Mouse (Mus musculus) forebrain, embryonic 12.5 days (tissue): ENCODE measurements around the gene Ccnd3. TPM values are rescaled to one million over a fixed set of nuclear protein-coding genes. Genes with fewer than 3 reads are reported as not detected.

Experiments used
- ATAC-seq: fragments of 200-750 bp; cut with Nextera tagmentation; 2 replicates; pipeline ENCODE4 v1.8.0; 2017; ENCODE audit warnings: moderate TSS enrichment; ENCODE audit not compliant: low FRiP score
- H3K27ac ChIP-seq: fragments of 300-500 bp; sonication (generic); 2 replicates; pipeline ENCODE4 v1.5.1; 2016; ENCODE audit warnings: mild to moderate bottlenecking
- H3K27me3 ChIP-seq: fragments of 300-500 bp; sonication (generic); 2 replicates; pipeline ENCODE4 v1.6.1; 2016; ENCODE audit warnings: mild to moderate bottlenecking
- H3K36me3 ChIP-seq: fragments of 300-500 bp; sonication (generic); replicated peaks from 2 replicates; pipeline ENCODE4 v1.6.1; 2016; ENCODE audit warnings: mild to moderate bottlenecking
- H3K4me1 ChIP-seq: fragments of 300-500 bp; sonication (generic); 2 replicates; pipeline ENCODE4 v1.6.1; 2016
- H3K4me2 ChIP-seq: fragments of 300-500 bp; sonication (generic); 2 replicates; pipeline ENCODE4 v1.6.1; 2016; ENCODE audit warnings: mild to moderate bottlenecking, moderate library complexity
- H3K4me3 ChIP-seq: fragments of 300-500 bp; sonication (generic); replicated peaks from 2 replicates; pipeline ENCODE4 v1.5.1; 2016; ENCODE audit warnings: mild to moderate bottlenecking
- H3K9ac ChIP-seq: fragments of 300-500 bp; sonication (generic); 2 replicates; pipeline ENCODE4 v1.6.1; 2016; ENCODE audit warnings: mild to moderate bottlenecking
- H3K9me3 ChIP-seq: fragments of 300-500 bp; sonication (generic); 2 replicates; pipeline ENCODE4 v1.6.1; 2016
- WGBS: fragments of 180-500 bp; shearing (Covaris S2); methylation state at CpG from one replicate; pipeline ENCODE4 v1.1.7; 2016; 5-methylcytosine and 5-hydroxymethylcytosine counted together
- polyA plus RNA-seq: library from polyadenylated mRNA; unstranded; fragments of >200 nt; fragmentation: Nextera tagmentation; extraction: Ambion mirVana; gene quantifications from 2 replicates; pipeline ENCODE4 v1.2.1, GENCODE M21; 2016

Gene Ccnd3
- polyA plus RNA-seq, 1 experiment from 2014 or later, result 137 TPM

DNA sequence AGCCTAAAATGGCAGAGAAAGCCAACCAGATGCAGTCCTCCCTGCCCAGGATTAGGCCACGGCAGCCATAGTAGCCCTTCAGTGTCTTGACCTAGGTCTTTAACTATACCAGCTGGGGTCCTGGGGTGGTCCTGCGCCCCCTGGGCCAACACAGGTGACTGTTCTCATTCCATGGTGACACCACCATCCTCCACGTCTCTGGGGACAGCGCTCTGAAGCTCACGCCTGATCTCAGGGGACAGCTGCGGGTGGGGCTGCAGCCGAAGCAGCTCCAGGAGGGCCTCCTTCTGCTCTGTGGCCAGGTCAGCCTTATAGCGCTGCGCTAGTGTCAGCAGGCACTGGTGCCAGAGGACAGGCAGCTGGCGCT is 96.5 kb downstream of the Ccnd3 start:
- Histone ChIP-seq H3K36me3 (peaks cover 75% of the 10 kb centered on the region), H3K9ac (no peak overlapping the region), H3K4me3 (no peak overlapping the region), H3K4me2 (no peak overlapping the region), H3K9me3 (no peaks in the 10 kb centered on the region), H3K4me1 (peaks cover 20% of the 10 kb centered on the region), H3K27ac (no peak overlapping the region), H3K27me3 (no peaks in the 10 kb centered on the region)
- no peak for ATAC-seq
- WGBS, result 92% methylated on average over 10 of the region's 10 CpGs

DNA sequence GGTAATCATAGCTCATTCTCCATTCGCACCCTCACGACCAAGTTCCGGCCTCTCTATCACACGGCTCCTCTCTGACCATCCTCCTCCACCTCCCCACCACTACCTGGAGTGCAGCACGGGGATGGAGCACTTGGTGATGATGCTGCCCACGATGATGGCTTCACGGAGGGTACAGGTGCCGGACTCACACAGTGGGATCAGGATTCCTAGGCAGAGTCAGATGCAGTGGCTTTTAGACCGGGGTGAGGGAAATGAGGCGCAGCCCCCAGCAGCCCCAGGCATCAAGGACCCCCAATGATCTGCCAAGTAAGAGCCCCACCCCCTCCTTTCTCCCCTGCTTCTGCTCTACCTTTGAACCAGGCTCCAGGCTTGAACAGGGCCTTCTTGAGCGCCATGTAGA is 97.4 kb downstream of the Ccnd3 start:
- H3K4me1 ChIP-seq, result peaks cover 11% of the 10 kb centered on the region
- no peaks in the 10 kb centered on the region for H3K9me3 ChIP-seq
- H3K27ac ChIP-seq, result no peak overlapping the region
- no peak for ATAC-seq
- H3K9ac ChIP-seq, result no peak overlapping the region
- H3K36me3 ChIP-seq, result peaks cover 83% of the 10 kb centered on the region
- 94% methylated on average over 11 of the region's 11 CpGs for WGBS
- no peak overlapping the region for H3K4me3 ChIP-seq
- H3K4me2 ChIP-seq, result no peak overlapping the region
- H3K27me3 ChIP-seq, result no peaks in the 10 kb centered on the region

DNA sequence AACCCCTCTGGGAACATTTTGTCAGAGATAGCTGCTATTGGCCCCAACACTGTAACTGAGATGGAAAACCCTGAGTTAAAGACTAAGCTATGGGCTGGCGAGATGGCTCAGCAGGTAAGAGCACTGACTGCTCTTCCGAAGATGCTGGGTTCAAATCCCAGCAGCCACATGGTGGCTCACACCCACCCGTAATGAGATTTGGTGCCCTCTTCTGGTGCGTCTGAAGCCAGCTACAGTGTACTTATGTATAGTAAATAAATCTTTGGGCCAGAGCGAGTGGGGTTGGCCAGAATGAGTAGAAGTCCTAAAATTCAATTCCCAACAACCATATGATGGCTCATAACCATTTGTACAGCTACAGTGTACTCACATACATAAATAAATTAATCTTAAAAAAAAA is 101.4 kb downstream of the Ccnd3 start:
- Histone ChIP-seq H3K27ac (no peak overlapping the region), H3K9me3 (no peaks in the 10 kb centered on the region), H3K4me1 (peaks cover 9% of the 10 kb centered on the region), H3K4me2 (no peak overlapping the region), H3K9ac (no peak overlapping the region), H3K27me3 (no peaks in the 10 kb centered on the region), H3K4me3 (no peak overlapping the region), H3K36me3 (peaks cover 61% of the 10 kb centered on the region)
- 77% methylated on average over 5 of the region's 5 CpGs for WGBS
- ATAC-seq, result no peak

DNA sequence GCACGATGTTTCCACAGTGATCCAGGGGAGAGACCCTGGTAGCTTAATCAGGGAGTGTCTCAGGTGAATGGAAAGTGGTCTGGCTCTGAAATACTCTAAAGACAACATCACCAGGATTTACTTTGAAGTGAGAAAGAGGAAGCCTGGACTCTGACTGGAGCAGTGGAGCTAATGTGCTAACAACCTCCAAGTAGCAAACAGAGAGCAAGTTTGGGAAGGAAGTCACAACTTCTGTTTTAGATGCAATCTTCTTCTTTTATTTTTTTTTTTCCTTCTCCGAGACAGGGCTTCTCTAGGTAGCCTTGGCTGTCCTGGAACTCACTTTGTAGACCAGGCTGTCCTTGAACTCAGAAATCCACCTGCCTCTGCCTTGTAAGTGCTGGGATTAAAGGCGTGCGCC is 104.3 kb downstream of the Ccnd3 start:
- H3K9ac ChIP-seq, result no peak overlapping the region
- peaks cover 41% of the 10 kb centered on the region for H3K36me3 ChIP-seq
- no peak overlapping the region for H3K27ac ChIP-seq
- no peak for ATAC-seq
- 94% methylated on average over 4 of the region's 4 CpGs for WGBS
- H3K27me3 ChIP-seq, result no peaks in the 10 kb centered on the region
- H3K4me3 ChIP-seq, result no peak overlapping the region
- H3K9me3 ChIP-seq, result no peaks in the 10 kb centered on the region
- H3K4me1 ChIP-seq, result peaks cover 21% of the 10 kb centered on the region
- no peak overlapping the region for H3K4me2 ChIP-seq

DNA sequence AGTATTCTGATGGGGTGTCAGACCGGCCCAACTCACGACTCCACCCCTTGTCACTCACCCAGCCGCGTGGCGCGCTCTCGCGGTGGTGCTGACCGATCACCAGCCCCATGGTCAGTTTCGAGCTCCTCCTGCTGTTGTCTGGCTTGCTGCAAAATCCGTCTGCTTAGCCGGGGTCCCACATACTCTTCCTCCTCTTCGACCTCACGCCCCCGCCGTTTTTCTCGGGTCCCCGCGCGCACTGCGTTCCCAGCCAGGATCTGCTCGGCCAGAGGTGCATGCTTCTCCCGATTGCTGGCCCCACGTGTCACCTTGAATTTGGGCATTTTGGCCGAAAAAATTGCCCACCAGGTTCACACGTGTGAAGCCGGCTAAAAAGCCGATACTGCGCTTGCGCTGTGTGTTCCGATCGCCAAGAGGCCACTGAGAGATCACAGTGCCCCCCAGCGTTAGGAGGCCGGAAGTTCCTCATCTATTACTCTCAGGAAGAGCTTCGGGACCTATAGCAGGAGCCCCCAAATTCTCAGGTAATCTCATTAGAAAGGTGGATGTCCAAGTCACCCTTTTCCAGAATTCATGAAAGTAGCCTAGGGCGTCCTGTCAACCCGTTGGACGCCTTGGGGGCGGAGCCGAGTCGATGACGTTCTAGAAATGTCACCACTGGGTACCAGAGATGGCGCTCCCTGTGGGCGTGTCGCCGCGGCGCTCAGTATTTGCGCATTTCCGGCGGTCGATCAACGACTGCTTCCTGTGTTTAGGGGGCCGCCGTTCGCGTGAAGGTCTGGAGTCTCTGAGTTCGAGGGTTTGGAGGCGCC is 106.2 kb downstream of the Ccnd3 start, which contains the start of the genes Bysl, Med20 and Gm20517:
Gene Bysl, minus strand, starts transcription at position 644 of the 812 bp plus-strand sequence.
Gene Med20, plus strand, starts transcription at position 734 of the 812 bp plus-strand sequence.
Gene Gm20517, plus strand, starts transcription at position 741 of the 812 bp plus-strand sequence.
- Histone ChIP-seq H3K4me2 (peak within 1 kb of the TSS; percentile 93), H3K9ac (peak within 1 kb of the TSS; percentile 77), H3K27ac (peak within 1 kb of the TSS; percentile 65), H3K9me3 (no peaks in the 10 kb centered on the region), H3K27me3 (no peaks in the 10 kb centered on the region), H3K4me3 (peak within 1 kb of the TSS; percentile 83), H3K36me3 (peaks cover 34% of the 10 kb centered on the region), H3K4me1 (peaks cover 21% of the 10 kb centered on the region)
- ATAC-seq, result peak; percentile 97
- under 1% methylated on average over 59 of the region's 59 CpGs for WGBS

DNA sequence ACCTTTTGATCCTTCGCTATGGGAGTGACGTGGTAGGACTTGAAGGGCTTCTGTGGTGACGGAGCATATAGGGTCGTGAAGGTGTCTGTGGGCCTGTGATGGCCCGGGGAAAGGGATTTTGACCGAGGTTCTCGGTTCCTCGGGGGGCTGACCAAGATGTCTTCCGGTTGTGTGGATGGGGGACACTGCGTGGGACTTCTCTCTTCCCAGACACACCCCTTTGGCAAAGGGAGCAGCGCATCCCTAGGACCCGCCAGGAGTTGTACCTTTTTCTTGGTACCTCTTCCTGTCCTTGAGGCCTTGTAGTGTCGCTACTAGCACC is 106.8 kb downstream of the Ccnd3 start:
- Histone ChIP-seq H3K9ac (peak overlapping the region; percentile 77), H3K27ac (peak overlapping the region; percentile 36; the same call in 1 of the 2 replicates)

DNA sequence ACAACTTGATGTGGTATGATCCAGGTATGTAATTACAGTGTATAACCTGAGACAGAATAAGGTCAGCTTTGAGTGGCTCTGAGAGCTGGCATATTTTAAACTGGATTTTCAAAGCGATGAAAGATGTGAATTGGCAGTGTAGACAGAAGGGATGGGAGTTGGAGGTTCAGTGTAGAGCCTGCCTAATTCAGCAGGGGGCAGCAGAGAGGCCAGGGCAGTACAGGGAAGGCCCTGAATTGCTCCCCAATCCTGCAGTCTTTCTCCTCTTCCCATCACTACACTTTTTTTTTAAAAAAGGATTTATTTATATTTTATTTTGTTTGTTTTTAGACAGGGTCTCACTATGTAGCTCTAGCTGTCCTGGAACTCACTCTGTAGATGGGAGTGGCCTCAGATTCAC is 109.2 kb downstream of the Ccnd3 start:
- Histone ChIP-seq H3K4me1 (peaks cover 21% of the 10 kb centered on the region), H3K4me3 (no peak overlapping the region), H3K27me3 (no peaks in the 10 kb centered on the region), H3K4me2 (no peak overlapping the region), H3K9me3 (no peaks in the 10 kb centered on the region), H3K36me3 (peaks cover 31% of the 10 kb centered on the region), H3K9ac (no peak overlapping the region), H3K27ac (no peak overlapping the region)
- ATAC-seq, result no peak
- 84% methylated on average over 1 of the region's 1 CpGs for WGBS

More for the DNA sequence above, 106.8 kb downstream of the Ccnd3 start:
- Histone ChIP-seq H3K9me3 (no peaks in the 10 kb centered on the region), H3K4me3 (peak overlapping the region; percentile 83), H3K27me3 (no peaks in the 10 kb centered on the region), H3K36me3 (peaks cover 31% of the 10 kb centered on the region), H3K4me2 (peak overlapping the region; percentile 93), H3K4me1 (peaks cover 21% of the 10 kb centered on the region)
- under 1% methylated on average over 13 of the region's 13 CpGs for whole genome bisulfite sequencing
- no peak for ATAC-seq

DNA sequence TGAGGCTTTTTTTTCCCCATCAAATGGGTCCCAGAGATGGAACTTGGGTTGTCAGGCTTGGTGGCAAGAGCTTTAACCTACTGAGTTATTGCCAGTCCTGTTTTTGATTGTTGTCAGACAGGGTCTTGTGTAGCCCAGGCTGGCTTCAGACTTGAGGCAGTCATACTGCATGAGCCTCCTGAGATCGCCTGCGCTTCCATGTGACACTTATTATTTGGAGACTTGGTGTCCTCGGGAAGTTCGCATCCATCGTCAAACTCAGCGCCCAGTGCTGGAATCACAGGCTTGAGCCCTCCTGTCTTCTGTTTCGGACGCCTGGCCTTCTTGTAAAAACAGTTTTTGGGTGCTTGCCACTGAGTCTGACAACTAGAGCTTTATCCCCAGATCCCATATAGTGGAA is 111.3 kb downstream of the Ccnd3 start:
- ATAC-seq, result no peak
- Histone ChIP-seq H3K9me3 (no peaks in the 10 kb centered on the region), H3K4me2 (no peak overlapping the region), H3K4me1 (peaks cover 13% of the 10 kb centered on the region), H3K4me3 (no peak overlapping the region), H3K9ac (no peak overlapping the region), H3K27me3 (no peaks in the 10 kb centered on the region), H3K27ac (no peak overlapping the region), H3K36me3 (peaks cover 40% of the 10 kb centered on the region)
- WGBS, result 95% methylated on average over 8 of the region's 8 CpGs

DNA sequence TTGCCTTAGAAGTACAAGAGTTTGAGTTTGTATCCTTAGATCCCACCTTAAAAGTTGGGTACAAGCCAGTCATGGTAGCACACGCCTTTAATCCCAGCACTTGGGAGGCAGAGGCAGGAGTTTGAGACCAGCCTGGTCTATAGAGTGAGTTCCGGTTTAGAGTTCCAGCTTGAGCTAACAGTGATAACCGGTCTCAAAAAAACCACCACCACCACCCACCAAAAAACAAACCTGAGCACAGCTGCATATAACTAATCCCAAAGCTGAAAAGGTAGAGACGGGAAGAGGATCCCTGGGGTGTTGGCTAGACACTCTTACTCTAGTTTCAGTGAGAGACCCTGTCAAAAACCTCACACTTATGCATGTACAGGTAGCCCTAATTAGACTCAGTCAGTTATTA is 111.8 kb downstream of the Ccnd3 start:
- 90% methylated on average over 4 of the region's 4 CpGs for WGBS

DNA sequence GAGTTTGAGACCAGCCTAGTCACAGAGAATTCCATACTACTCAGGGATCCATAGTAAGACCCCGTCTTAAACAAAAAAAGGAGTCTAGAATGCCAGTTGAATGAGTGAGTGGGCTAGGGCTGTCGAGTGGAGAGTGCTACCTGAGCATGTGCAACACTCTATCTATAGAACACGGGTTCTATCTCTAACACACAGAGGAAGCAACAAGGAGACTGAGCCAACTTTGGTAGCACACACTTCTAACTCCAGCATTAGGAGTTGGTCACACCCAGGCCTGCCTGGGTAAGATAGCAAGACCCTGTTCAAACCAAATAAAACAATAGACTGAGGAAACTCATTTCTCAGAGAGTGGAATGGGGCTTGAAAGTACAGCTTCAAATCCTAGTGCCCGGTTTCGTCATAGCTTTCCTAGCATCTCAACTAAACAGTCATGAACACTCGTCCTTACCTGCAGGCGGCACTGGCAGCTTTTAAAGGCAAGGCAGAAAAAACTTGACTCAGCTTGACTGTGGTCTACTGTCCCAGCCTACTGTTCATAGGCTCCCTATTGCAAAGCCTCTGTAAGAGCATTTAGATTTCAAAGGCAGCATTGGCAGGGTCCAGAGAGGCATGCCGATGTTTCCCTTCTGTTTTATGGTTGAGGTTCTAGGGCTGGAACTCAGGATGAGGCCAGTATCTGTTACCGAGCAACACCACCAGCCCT is 112.9 kb downstream of the Ccnd3 start:
- peaks cover 57% of the 10 kb centered on the region for H3K36me3 ChIP-seq
- no peak overlapping the region for H3K27ac ChIP-seq
- no peak for ATAC-seq
- H3K4me3 ChIP-seq, result no peak overlapping the region
- H3K4me1 ChIP-seq, result peaks cover 3% of the 10 kb centered on the region
- H3K4me2 ChIP-seq, result no peak overlapping the region
- no peaks in the 10 kb centered on the region for H3K27me3 ChIP-seq
- WGBS, result 91% methylated on average over 9 of the region's 9 CpGs
- H3K9me3 ChIP-seq, result no peaks in the 10 kb centered on the region
- no peak overlapping the region for H3K9ac ChIP-seq

More for the DNA sequence above, 111.8 kb downstream of the Ccnd3 start:
- no peaks in the 10 kb centered on the region for H3K9me3 ChIP-seq
- H3K27me3 ChIP-seq, result no peaks in the 10 kb centered on the region
- H3K4me2 ChIP-seq, result no peak overlapping the region
- no peak overlapping the region for H3K27ac ChIP-seq
- no peak overlapping the region for H3K9ac ChIP-seq
- peaks cover 46% of the 10 kb centered on the region for H3K36me3 ChIP-seq
- H3K4me3 ChIP-seq, result no peak overlapping the region
- H3K4me1 ChIP-seq, result peaks cover 13% of the 10 kb centered on the region
- ATAC-seq, result no peak

DNA sequence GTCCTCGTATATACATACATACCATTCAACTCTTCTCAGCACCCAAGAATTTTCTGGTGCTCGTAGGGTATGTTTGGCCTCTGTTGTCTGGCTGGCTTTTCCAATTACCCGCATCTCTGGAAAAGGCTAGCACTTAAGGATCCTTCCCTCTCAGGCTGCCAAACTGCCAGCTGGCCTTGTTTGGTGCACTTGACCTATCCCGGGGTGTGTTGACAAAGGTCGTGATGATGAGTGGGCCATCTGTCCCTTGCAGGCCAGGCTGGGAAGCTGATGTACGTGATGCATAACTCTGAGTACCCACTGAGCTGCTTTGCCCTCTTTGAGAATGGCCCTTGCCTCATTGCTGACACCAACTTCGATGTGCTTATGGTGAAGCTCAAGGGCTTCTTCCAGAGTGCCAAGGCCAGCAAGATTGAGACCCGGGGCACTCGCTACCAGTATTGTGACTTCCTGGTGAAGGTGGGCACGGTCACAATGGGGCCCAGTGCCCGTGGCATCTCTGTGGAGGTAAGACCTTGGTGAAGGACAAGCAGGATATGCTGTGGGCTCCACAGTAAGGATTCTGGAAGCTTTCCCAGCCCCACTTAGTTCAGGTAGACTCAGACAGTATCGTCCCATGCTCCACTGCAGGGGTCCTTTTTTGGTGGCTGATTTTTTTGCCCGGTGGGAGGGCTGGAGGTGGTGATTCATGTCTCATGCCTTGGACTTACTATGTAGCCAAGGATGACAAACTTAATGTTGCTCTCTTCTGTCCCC is 113.9 kb downstream of the Ccnd3 start:
- 92% methylated on average over 13 of the region's 13 CpGs for WGBS

DNA sequence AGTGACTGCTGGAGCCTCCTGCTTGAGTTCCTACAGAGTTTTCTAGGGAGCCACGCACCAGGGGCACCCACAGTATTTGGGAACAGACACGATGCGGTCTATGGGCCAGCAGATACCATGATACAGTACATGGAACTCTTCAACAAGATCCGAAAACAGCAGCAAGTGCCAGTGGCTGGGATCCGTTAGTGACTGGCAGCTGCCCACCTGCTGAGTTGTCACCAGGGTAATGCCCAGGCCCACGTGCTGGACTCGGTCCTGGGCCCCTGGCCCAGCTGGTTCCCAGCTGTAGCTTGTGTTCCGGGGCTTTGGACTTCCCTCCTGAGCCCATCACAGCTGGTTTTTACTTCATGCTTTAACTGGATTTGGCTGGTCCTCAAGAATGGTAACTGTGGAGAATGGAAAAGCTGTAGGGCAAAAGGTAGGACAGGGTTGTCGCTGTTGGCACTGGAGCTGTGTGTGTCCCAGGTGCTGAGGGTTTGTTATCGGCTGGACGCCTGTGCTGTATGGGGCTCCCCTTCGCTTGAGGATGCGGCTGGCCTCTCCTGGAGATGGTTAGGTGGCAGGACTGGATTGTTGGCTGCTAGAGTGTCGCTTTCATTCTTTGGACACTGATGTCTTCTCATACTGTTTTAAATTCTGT is 118.2 kb downstream of the Ccnd3 start:
- no peak overlapping the region for H3K27ac ChIP-seq
- no peaks in the 10 kb centered on the region for H3K9me3 ChIP-seq
- no peaks in the 10 kb centered on the region for H3K27me3 ChIP-seq
- no peak overlapping the region for H3K4me3 ChIP-seq
- no peak overlapping the region for H3K4me2 ChIP-seq
- 95% methylated on average over 14 of the region's 14 CpGs for WGBS
- no peak for ATAC-seq
- H3K4me1 ChIP-seq, result peaks cover 2% of the 10 kb centered on the region; the same call in 1 of the 2 replicates
- no peak overlapping the region for H3K9ac ChIP-seq
- peaks cover 58% of the 10 kb centered on the region for H3K36me3 ChIP-seq

More for the DNA sequence above, 113.9 kb downstream of the Ccnd3 start:
- Histone ChIP-seq H3K27ac (no peak overlapping the region), H3K9me3 (no peaks in the 10 kb centered on the region), H3K9ac (no peak overlapping the region), H3K4me2 (no peak overlapping the region), H3K27me3 (no peaks in the 10 kb centered on the region), H3K36me3 (peaks cover 66% of the 10 kb centered on the region), H3K4me3 (no peak overlapping the region), H3K4me1 (no peaks in the 10 kb centered on the region)
- ATAC-seq, result no peak
